Mouse (Mus musculus) neural tube, embryonic 11.5 days (tissue): ENCODE data around the gene Duxf3. TPM values are rescaled to one million over a fixed set of nuclear protein-coding genes. Genes with fewer than 3 reads are reported as not detected.
"Not testable (repeated sequence)": the region's sequence is repeated elsewhere in the genome, so short reads cannot be mapped to it uniquely, and the experiment has no call there.

Experiments
- ATAC-seq: fragments of 200-750 bp; cut with Nextera tagmentation; 2 replicates; pipeline ENCODE4 v1.8.0; 2017; ENCODE audit warnings: moderate number of reproducible peaks, mild to moderate bottlenecking, moderate TSS enrichment, moderate library complexity; ENCODE audit not compliant: insufficient read depth, low FRiP score, low TSS enrichment
- DNase-seq: peaks from one replicate; pipeline ENCODE4 v3.0.0-alpha.2; 2015; ENCODE audit warnings: low spot score
- H3K27ac ChIP-seq: fragments of 300-500 bp; sonication (generic); 2 replicates; pipeline ENCODE4 v1.5.1; 2014; ENCODE audit warnings: low read depth, mild to moderate bottlenecking, low read length
- H3K27me3 ChIP-seq: fragments of 300-500 bp; sonication (generic); 2 replicates; pipeline ENCODE4 v1.6.1; 2014; ENCODE audit warnings: mild to moderate bottlenecking, low read length, mixed read lengths; ENCODE audit not compliant: control insufficient read depth, insufficient read depth
- H3K36me3 ChIP-seq: fragments of 300-500 bp; sonication (generic); 2 replicates; pipeline ENCODE4 v1.6.1; 2014; ENCODE audit warnings: mild to moderate bottlenecking, low read length, moderate library complexity, mixed read lengths; ENCODE audit not compliant: control insufficient read depth, insufficient read depth
- H3K4me1 ChIP-seq: fragments of 300-500 bp; sonication (generic); 2 replicates; pipeline ENCODE4 v1.6.1; 2014; ENCODE audit warnings: low read length, mixed read lengths; ENCODE audit not compliant: control insufficient read depth, insufficient read depth
- H3K4me2 ChIP-seq: fragments of 300-500 bp; sonication (generic); 2 replicates; pipeline ENCODE4 v1.6.1; 2014; ENCODE audit warnings: low read depth, mild to moderate bottlenecking, moderate library complexity
- H3K4me3 ChIP-seq: fragments of 300-500 bp; sonication (generic); 2 replicates; pipeline ENCODE4 v1.5.1; 2014; ENCODE audit warnings: low read depth, low read length
- H3K9ac ChIP-seq: fragments of 300-500 bp; sonication (generic); 2 replicates; pipeline ENCODE4 v1.6.1; 2014; ENCODE audit warnings: mild to moderate bottlenecking, low read length
- H3K9me3 ChIP-seq: fragments of 300-500 bp; sonication (generic); 2 replicates; pipeline ENCODE4 v1.6.1; 2016; ENCODE audit warnings: low read length; ENCODE audit not compliant: control insufficient read depth
- WGBS: fragments of 180-500 bp; shearing (Covaris S2); extraction: QIAGEN DNeasy Blood & Tissue Kit; methylation state at CpG from one replicate; pipeline ENCODE4 v1.1.7; 2014; 5-methylcytosine and 5-hydroxymethylcytosine counted together
- polyA plus RNA-seq: library from polyadenylated mRNA; unstranded; fragments of >200 nt; fragmentation: Nextera tagmentation; extraction: Ambion mirVana; gene quantifications from 2 replicates; pipeline ENCODE4 v1.2.1, GENCODE M21; 2014

The Duxf3 gene
- polyA plus RNA-seq, 1 experiment from 2014 or later, result not detected

- Histone ChIP-seq H3K9me3 (peaks cover 12% of the 10 kb centered on the region), H3K4me1 (no peaks in the 10 kb centered on the region), H3K36me3 (peaks cover 2% of the 10 kb centered on the region; the same call in 1 of the 2 replicates), H3K4me3 (no peak within 1 kb of the TSS), H3K9ac (no peak within 1 kb of the TSS), H3K27ac (no peak within 1 kb of the TSS), H3K4me2 (no peak within 1 kb of the TSS), H3K27me3 (no peaks in the 10 kb centered on the region)
- DNase-seq (no peak), ATAC-seq (no peak)
- WGBS, result 86% methylated on average over 10 of the region's 10 CpGs
Measured at GRCm38 (mm10) chr10:58236613-58237012, 4.1 kb upstream of the Duxf3 start, which contains the start of gene Gm4981. Gene Gm4981 (minus strand): TSS chr10:58236701.

DNA sequence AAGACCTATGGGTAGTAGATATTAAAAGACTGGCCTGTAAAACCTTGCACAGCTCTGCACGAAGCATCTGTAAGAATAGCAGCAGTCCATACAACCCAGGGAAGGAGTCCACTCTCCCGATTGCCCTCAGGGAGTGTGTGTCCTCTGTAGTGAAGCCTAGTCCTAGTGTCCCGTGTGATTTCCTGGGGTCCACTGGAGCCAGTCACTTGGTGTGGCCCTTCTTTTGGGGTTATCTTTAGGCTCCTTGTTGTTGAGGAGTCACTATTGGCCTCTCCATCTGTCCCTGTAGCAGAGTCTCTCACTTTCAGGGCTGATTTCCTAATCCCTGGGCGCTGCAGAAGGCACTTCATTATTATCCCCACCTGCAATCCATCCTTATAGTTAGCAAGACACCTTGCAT lies 2.5 kb upstream of the Duxf3 start:
- not testable (repeated sequence) for H3K9ac ChIP-seq

GRCm38 (mm10) chr10:58233740-58234121 lies 1.3 kb upstream of the Duxf3 start:
- 0 out of 2 replicates have a peak, but pooled peaks have one; percentile 0 for ATAC-seq
- not testable (repeated sequence) for H3K4me3 ChIP-seq, H3K27ac ChIP-seq, H3K36me3 ChIP-seq, H3K4me1 ChIP-seq, H3K9ac ChIP-seq, H3K27me3 ChIP-seq, H3K4me2 ChIP-seq, DNase-seq
- peaks cover 17% of the 10 kb centered on the region for H3K9me3 ChIP-seq

More for the DNA sequence above, 2.5 kb upstream of the Duxf3 start:
- ATAC-seq, H3K4me2 ChIP-seq, DNase-seq, H3K27ac ChIP-seq, H3K4me1 ChIP-seq, H3K27me3 ChIP-seq, H3K36me3 ChIP-seq, H3K4me3 ChIP-seq: not testable (repeated sequence)
- H3K9me3 ChIP-seq, result peaks cover 17% of the 10 kb centered on the region
- 89% methylated on average over 4 of the region's 4 CpGs for WGBS

DNA sequence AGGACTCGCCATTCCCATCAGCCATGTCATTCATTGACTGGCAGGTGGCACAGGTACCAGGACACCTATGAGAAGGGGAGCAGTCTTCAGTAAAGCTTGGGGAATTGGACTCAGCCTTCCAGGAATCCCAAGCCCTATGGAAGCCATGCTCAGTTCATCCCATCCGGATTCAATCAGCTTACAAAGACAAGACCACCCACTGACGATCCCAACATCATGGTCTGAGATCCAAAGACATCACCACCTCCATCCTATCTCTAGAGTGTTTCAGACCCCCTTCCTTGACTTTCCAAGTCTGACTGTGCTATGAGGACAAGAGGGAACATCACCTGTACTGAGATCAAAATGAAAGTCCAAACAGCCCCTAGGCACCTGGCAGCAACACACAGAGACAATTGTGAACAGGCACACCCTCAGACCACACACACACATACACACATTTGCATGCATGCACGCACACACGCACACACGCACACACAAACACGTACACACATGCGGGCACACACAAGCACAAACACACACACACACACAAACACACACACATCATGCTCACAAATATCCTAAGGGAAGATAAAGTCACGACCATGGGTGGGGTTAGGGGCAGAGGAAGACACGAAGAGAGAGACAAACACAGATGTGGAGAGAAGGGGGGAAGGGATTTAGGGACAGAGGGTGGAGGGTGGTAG lies 722 bp upstream of the Duxf3 start:
- H3K4me2 ChIP-seq, DNase-seq, H3K27me3 ChIP-seq, H3K36me3 ChIP-seq, H3K9ac ChIP-seq, H3K4me1 ChIP-seq, H3K4me3 ChIP-seq, H3K27ac ChIP-seq: not testable (repeated sequence)
- H3K9me3 ChIP-seq, result peaks cover 17% of the 10 kb centered on the region
- 83% methylated on average over 9 of the region's 10 CpGs for WGBS
- ATAC-seq, result peak; percentile 63

- not testable (repeated sequence) for H3K36me3 ChIP-seq, H3K9ac ChIP-seq, H3K4me1 ChIP-seq, H3K27me3 ChIP-seq, H3K27ac ChIP-seq, H3K4me2 ChIP-seq, H3K4me3 ChIP-seq
- ATAC-seq (peak; percentile 74), DNase-seq (peak; percentile 60)
- 86% methylated on average over 29 of the region's 35 CpGs for WGBS
- H3K9me3 ChIP-seq, result peaks cover 17% of the 10 kb centered on the region
Measured at GRCm38 (mm10) chr10:58231779-58232640, 465 bp downstream of the Duxf3 start.

- not testable (repeated sequence) for H3K4me3 ChIP-seq, H3K4me2 ChIP-seq, H3K27me3 ChIP-seq, H3K4me1 ChIP-seq, DNase-seq, H3K9ac ChIP-seq, H3K27ac ChIP-seq, H3K36me3 ChIP-seq
- 83% methylated on average over 4 of the region's 7 CpGs for WGBS
- peak; percentile 43 for ATAC-seq
- H3K9me3 ChIP-seq, result peaks cover 13% of the 10 kb centered on the region
Measured at GRCm38 (mm10) chr10:58231088-58231487, 1.4 kb downstream of the Duxf3 start.

DNA sequence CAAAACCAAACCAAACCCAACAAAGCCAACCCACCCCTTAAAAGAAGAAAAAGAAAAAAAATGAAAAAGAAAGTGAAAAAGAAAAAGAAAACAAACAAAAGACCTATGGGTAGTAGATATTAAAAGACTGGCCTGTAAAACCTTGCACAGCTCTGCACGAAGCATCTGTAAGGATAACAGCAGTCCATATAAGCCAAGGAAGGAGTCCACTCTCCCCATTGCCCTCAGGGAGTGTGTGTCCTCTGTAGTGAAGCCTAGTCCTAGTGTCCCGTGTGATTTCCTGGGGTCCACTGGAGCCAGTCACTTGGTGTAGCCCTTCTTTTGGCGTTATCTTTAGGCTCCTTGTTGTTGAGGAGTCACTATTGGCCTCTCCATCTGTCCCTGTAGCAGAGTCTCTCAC lies 2.5 kb downstream of the Duxf3 start:
- 56% methylated on average over 3 of the region's 3 CpGs for WGBS
- H3K4me3 ChIP-seq, H3K27ac ChIP-seq, H3K36me3 ChIP-seq, ATAC-seq, H3K4me2 ChIP-seq, H3K27me3 ChIP-seq, DNase-seq, H3K4me1 ChIP-seq, H3K9ac ChIP-seq: not testable (repeated sequence)
- H3K9me3 ChIP-seq, result peaks cover 13% of the 10 kb centered on the region

GRCm38 (mm10) chr10:58227798-58228197 lies 4.7 kb downstream of the Duxf3 start:
- DNase-seq, ATAC-seq, H3K4me2 ChIP-seq, H3K27ac ChIP-seq, H3K36me3 ChIP-seq, H3K4me3 ChIP-seq, H3K9ac ChIP-seq, H3K27me3 ChIP-seq, H3K4me1 ChIP-seq: not testable (repeated sequence)
- WGBS, result 81% methylated on average over 2 of the region's 6 CpGs
- peaks cover 13% of the 10 kb centered on the region for H3K9me3 ChIP-seq
